Comparison of ENCODE assay signal across 8 mouse cellular contexts in genomic region chr5:120251697-120252401, GRCm38 (mm10).
DNase-seq lines count a peak whose midpoint lies in the region; ATAC-seq lines count a peak whose summit lies in the region.

No protein-coding gene starts in this region.

- H3K27ac ChIP-seq in heart, embryonic 16.5 days (ENCODE audit: low read length), result no peak overlapping the region
- no peak overlapping the region for H3K27ac ChIP-seq in embryonic facial prominence, embryonic 15.5 days (replicated peaks)
- peak overlapping the region; percentile 68 for H3K27ac ChIP-seq in neural tube, embryonic 12.5 days

- no peaks in the 10 kb centered on the region for H3K9me3 ChIP-seq in heart, embryonic 16.5 days (replicated peaks; ENCODE audit: control insufficient read depth, low read length)
- H3K9me3 ChIP-seq in embryonic facial prominence, embryonic 15.5 days (replicated peaks), result no peaks in the 10 kb centered on the region
- no peaks in the 10 kb centered on the region for H3K9me3 ChIP-seq in neural tube, embryonic 12.5 days

- no peak for DNase-seq in heart, postnatal 10 days
- peak; percentile 41 to 64 for DNase-seq in left cerebral cortex, postnatal 25 days (ENCODE audit: low spot score in 2 of 2)
- no peak for DNase-seq in c-Kit-positive CD71-positive TER-119-positive erythroid progenitor cells, embryonic 14.5 days (ENCODE audit: low spot score)
- DNase-seq in thymus, postnatal 25 days, result no peak

- H3K4me1 ChIP-seq in heart, embryonic 16.5 days (ENCODE audit: control insufficient read depth, insufficient read depth, low read length), result no peaks in the 10 kb centered on the region
- no peaks in the 10 kb centered on the region for H3K4me1 ChIP-seq in embryonic facial prominence, embryonic 15.5 days
- peaks cover 13% of the 10 kb centered on the region for H3K4me1 ChIP-seq in neural tube, embryonic 12.5 days

- peak overlapping the region; percentile 31; the same call in 1 of the 2 replicates for H3K4me2 ChIP-seq in heart, embryonic 16.5 days (ENCODE audit: low read depth, low read length)
- H3K4me2 ChIP-seq in embryonic facial prominence, embryonic 15.5 days (replicated peaks), result peak overlapping the region; percentile 39
- peak overlapping the region; percentile 40 for H3K4me2 ChIP-seq in neural tube, embryonic 12.5 days (replicated peaks)

- intact Hi-C loops in heart, postnatal 10 days (cut with DNase I), result loop anchor here (2.0 kb wide), 1 partner anchor 189 kb away; no protein-coding TSS in a partner anchor
- intact Hi-C loops in left cerebral cortex, postnatal 25 days (cut with DNase I), result no loop called here

- H3K9ac ChIP-seq in heart, embryonic 16.5 days (ENCODE audit: low read length), result no peak overlapping the region
- H3K9ac ChIP-seq in embryonic facial prominence, embryonic 15.5 days, result no peak overlapping the region
- no peak overlapping the region for H3K9ac ChIP-seq in neural tube, embryonic 12.5 days

- peaks cover 29% of the 10 kb centered on the region for H3K27me3 ChIP-seq in heart, embryonic 16.5 days (ENCODE audit: control insufficient read depth, insufficient read depth, low read length)
- peaks cover 48% of the 10 kb centered on the region for H3K27me3 ChIP-seq in embryonic facial prominence, embryonic 15.5 days
- H3K27me3 ChIP-seq in neural tube, embryonic 12.5 days (replicated peaks), result peaks cover 21% of the 10 kb centered on the region

- H3K4me3 ChIP-seq in heart, embryonic 16.5 days (ENCODE audit: low read length), result peak overlapping the region; percentile 15
- peak overlapping the region; percentile 6; the same call in 1 of the 2 replicates for H3K4me3 ChIP-seq in embryonic facial prominence, embryonic 15.5 days (replicated peaks)
- no peak overlapping the region for H3K4me3 ChIP-seq in neural tube, embryonic 12.5 days

- no peaks in the 10 kb centered on the region for H3K36me3 ChIP-seq in heart, embryonic 16.5 days (ENCODE audit: control insufficient read depth, insufficient read depth)
- no peaks in the 10 kb centered on the region for H3K36me3 ChIP-seq in embryonic facial prominence, embryonic 15.5 days
- H3K36me3 ChIP-seq in neural tube, embryonic 12.5 days, result no peaks in the 10 kb centered on the region

- 16% methylated on average over 22 of the region's 22 CpGs for WGBS in heart, embryonic 16.5 days
- WGBS in embryonic facial prominence, embryonic 15.5 days, result 6% methylated on average over 22 of the region's 22 CpGs
- 11% methylated on average over 22 of the region's 22 CpGs for WGBS in neural tube, embryonic 12.5 days

- no peak for ATAC-seq in heart, embryonic 16.5 days (replicated peaks; ENCODE audit: extremely low read depth, insufficient read depth, low FRiP score)
- ATAC-seq in embryonic facial prominence, embryonic 15.5 days (ENCODE audit: insufficient number of reproducible peaks, low FRiP score, low TSS enrichment, low read depth), result no peak
- peak; percentile 74 for ATAC-seq in neural tube, embryonic 12.5 days (ENCODE audit: low FRiP score, low read depth)
- ATAC-seq in activated CD4-positive, CD25-positive, alpha-beta regulatory T cell, adult 4 months, result no peak

Comparison
In these comparisons a context has a peak if more than half of its experiments do, and no peak if none do; other contexts are left out.
1. DNase-seq: peak in left cerebral cortex, postnatal 25 days (2 of 2); none in heart, postnatal 10 days (0 of 2), c-Kit-positive CD71-positive TER-119-positive erythroid progenitor cells, embryonic 14.5 days (single experiment) and thymus, postnatal 25 days (single experiment).
2. Peak in every context shown above with its lines, with median percentiles within 50 percentile points of each other: H3K4me2 ChIP-seq.